Mouse (Mus musculus) spleen, postnatal 0 days (tissue): ENCODE measurements around the gene Ceacam9. TPM values are rescaled to one million over a fixed set of nuclear protein-coding genes. Genes with fewer than 3 reads are reported as not detected.

Experiments used
- polyA plus RNA-seq: library from polyadenylated mRNA; unstranded; fragments of >200 nt; fragmentation: Nextera tagmentation; extraction: Ambion mirVana; gene quantifications from 2 replicates; pipeline ENCODE4 v1.2.1, GENCODE M21; 2015

The Ceacam9 gene
- not detected in 2 replicates for polyA plus RNA-seq

GRCm38 (mm10) chr7:16721629-16722028, at the start of gene Ceacam9:
Gene Ceacam9 (plus strand): TSS chr7:16721929.

GRCm38 (mm10) chr7:16675605-16676004, 46.1 kb upstream of the Ceacam9 start, which contains the start of gene Ceacam15:
Gene Ceacam15 (minus strand): TSS chr7:16675705.

GRCm38 (mm10) chr7:16738073-16738696, 16.5 kb downstream of the Ceacam9 start, which contains the start of gene Ap2s1:
Gene Ap2s1 (plus strand): TSS chr7:16738410.

Other genes starting within 250 kb of the Ceacam9 start
- 0.12 and 0.18 TPM in 2 replicates for gene Npas1, start 244.2 kb upstream of the Ceacam9 start, polyA plus RNA-seq
- 2.2 and 2.7 TPM in 2 replicates for gene Arhgap35, start 106.9 kb upstream of the Ceacam9 start, polyA plus RNA-seq
- gene Ceacam15, start 46.2 kb upstream of the Ceacam9 start, polyA plus RNA-seq = not detected in 2 replicates
- 268 and 270 TPM in 2 replicates for gene Ap2s1, start 16.5 kb downstream of the Ceacam9 start, polyA plus RNA-seq
- gene Slc1a5, start 59.4 kb downstream of the Ceacam9 start, polyA plus RNA-seq = 107 and 108 TPM in 2 replicates
- 35.2 and 37.1 TPM in 2 replicates for gene Strn4, start 94.0 kb downstream of the Ceacam9 start, polyA plus RNA-seq
- 11.2 and 11.7 TPM in 2 replicates for gene Fkrp, start 94.8 kb downstream of the Ceacam9 start, polyA plus RNA-seq
- gene Prkd2, start 121.0 kb downstream of the Ceacam9 start, polyA plus RNA-seq = 10.8 and 13.8 TPM in 2 replicates
- 1.8 and 1.9 TPM in 2 replicates for gene Dact3, start 153.4 kb downstream of the Ceacam9 start, polyA plus RNA-seq
- 2.7 and 2.9 TPM in 2 replicates for gene Gng8, start 169.9 kb downstream of the Ceacam9 start, polyA plus RNA-seq
- gene Ptgir, start 184.6 kb downstream of the Ceacam9 start, polyA plus RNA-seq = 1.0 and 1.3 TPM in 2 replicates
- gene Calm3, start 202.2 kb downstream of the Ceacam9 start, polyA plus RNA-seq = 149 and 159 TPM in 2 replicates
- 0.47 and 0.84 TPM in 2 replicates for gene Pnmal2, start 222.8 kb downstream of the Ceacam9 start, polyA plus RNA-seq
- gene Pnmal1, start 237.8 kb downstream of the Ceacam9 start, polyA plus RNA-seq = 0.02 TPM in 1 of 2 replicates, not detected in the other